Mouse (Mus musculus) embryo, embryonic 11 days (tissue): Measurements from ENCODE around the gene Lekr1.
"Not testable (repeated sequence)": the region's sequence is repeated elsewhere in the genome, so short reads cannot be mapped to it uniquely, and the experiment has no call there.

Source experiments
- DNase-seq: peaks from one replicate; pipeline ENCODE4 v3.0.0-alpha.2; 2015

Lekr1 gene

DNA sequence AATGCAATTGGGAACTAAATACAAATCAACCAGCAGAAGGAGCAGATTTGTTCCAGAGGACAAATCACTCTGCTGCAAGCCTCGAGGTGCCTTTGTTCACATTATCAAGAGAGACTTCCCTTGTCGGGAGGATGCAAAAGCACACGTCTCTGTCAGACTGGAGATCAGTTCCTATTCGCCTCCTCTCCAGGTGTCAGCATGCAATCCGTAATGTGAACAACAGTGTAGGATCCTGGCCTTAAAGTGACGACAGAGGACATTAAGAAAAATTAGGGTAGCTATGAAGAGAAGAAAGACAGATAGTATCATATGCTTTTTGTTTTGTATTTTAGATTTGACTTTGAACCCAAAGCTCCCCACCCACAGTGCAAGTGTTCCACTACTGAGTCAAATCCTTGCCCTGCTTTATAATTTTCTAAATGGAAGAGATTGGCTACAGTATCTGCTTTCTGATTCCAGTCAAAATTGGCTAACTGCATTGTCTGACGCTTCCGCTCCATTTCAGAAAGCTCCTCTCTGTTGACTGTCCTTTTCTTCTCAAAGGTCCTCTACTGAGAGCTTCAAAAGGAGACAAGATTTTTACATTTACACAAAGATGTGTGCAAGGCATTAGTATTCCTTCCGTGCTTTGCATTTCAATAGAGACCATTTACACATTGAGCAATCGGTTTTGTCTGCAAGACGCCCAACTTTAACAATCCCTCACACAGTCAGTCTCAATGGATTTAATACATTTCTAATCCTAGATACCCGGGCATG is 8.9 kb upstream of the Lekr1 start:
- DNase-seq, result peak; percentile 31

DNA sequence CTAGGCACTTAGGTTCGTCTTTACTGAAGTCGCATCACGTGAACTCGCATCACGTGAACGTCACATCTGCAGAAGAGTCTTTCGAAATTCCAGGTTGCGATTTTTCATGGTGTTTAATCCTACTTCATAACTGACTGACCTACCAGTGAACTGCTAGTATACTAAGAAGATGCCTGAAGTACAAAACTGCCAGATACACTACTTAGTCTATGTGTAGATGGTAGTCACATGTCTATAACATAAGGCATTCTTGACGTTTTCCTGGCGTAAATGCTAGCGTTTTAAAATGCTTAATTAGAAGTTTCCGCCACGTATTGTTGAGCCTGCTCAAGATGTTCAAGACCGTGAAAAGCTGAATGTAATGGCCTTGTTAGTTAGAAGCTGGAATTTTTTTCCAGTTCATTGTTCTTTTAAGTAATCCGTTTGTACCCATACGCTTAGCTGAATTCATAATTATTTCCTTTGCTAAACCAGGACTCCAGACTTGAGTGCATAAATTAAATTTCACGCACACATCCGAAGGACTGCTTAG is 7.9 kb upstream of the Lekr1 start:
- DNase-seq, result peak; percentile 61

DNA sequence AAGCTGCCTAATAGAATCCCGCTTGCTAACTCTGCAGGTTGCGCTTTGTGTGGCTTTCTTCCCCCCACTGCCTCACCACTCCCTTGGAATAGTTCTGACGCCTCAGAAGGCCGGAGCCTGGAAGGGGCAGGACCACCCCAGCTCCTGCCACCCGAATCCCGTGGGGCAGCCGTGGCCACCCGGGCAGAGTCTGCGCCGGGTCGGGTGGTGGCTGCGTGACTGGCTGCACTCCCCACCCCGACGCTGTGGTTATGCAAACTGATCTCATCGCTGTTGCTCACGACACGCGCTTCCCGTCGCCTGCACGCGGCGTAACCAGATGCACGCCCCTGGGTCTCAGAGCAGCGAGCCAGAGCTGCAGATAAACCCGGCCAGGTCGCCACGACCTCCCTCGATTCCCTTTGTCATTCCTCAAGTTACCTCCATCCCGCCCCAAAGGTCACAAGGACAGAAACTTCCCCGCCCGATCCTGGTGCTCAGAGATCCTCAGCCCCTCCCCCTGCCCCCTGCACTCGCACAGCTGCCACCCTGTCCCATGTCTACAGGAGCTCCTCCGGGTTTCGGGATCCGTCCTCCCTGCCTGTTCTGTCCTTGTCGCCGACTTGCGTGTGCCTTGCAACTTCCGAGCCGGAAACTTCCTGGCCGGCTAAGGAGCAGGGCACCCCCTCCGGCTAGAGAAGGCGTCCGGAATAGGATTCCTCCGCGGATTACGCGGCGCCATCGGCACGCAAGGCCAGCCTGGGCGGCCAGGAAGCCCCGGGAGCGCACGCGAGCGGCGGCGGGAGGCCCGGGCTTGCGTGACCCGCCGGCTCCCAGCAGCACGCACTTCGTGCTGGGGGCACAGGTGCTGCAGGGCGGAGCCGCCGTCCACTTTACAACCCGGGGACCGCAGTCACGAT is 7.1 kb upstream of the Lekr1 start:
- DNase-seq, result peak; percentile 83

DNA sequence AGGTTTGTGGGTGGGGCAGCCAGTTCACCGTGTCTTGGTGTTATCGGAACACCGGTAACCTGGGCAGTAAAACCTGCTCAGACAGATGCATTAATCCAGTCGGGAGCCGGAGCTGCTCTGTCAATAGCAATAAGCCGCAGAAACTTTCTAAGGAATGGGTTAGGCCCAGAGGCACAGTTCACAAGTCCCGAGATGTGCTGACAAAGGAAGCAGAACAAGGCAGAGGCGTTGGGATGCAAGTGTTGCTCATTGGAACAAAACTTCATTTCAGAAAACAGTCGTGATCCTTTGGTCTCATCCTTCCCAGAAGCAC is 6.5 kb upstream of the Lekr1 start:
- no peak for DNase-seq

DNA sequence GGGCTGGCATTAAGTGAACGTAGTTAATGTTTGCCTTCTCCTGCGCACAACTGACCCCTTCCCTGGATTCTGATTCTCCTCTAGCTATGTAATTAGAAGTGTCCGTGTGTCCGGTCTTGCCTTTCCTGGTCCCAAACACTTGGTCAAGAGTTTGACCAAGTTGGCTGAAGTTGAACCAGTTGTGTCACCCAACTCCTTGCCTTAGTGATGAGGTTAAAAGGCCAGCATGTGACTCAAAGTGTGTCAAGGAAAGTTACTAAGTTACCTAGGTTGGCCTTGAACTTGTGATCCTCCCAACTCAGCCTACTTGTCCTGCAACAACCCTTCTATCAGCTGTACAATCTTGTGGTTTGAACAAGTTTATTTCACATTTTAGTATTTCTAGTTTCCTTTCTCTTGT is 5.7 kb upstream of the Lekr1 start:
- DNase-seq, result no peak

DNA sequence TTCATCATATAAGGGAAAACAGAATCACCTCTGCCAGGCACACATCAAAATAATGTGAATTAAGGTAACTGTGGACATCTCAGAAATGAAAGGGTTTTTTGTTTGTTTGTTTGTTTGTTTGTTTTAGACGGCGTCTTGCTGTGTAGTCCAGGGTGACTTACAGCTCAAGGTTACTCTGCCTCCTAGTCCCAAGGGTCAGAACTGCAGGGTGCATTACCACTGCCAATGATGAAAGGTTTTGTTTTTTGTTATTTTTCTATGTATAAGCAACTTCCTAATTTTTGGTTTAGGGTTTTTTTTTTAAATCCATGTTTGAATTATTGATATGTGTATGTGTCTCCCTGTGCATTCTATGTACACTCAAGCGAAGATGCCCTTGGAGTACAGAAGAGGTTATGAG is 4.3 kb upstream of the Lekr1 start:
- no peak for DNase-seq

DNA sequence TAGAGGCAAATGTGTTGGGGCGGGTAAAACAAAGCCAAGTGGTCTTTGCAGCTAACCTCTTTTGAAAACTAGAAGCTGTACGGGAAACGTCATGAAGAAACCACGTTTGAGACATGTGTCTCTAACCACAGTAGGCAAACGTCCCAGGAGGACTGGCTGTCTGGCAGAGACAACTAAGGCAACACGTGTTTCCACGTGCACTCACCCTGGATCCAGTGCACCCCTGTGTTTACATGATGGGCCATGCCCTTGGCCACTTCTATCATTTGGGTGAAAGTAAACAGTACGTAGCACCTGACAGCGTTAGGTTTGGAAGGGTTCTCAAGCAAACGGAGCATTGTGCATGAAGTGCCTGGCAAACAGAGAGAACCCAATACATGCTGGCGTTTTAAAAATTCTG is 2.9 kb upstream of the Lekr1 start:
- DNase-seq, result no peak

DNA sequence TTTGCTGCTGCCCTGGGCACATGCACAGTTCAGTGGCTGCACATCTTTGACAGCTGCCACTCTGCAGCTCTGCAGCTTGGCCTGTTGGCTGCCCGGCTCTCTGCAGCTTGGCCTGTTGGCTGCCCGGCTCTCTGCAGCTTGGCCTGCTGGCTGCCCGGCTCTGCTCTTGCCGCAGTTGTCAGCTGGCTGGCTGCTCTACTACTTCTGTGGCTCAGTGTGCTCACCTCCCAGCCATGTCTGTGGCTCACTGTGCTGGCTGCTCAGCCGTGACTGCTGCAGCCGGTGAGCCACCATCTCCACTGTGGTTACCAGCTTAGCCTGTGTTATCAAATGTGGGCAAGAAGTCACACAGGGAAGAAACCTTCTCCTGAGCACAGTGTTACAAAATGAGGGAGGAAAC is 4.2 kb downstream of the Lekr1 start:
- DNase-seq, result no peak

DNA sequence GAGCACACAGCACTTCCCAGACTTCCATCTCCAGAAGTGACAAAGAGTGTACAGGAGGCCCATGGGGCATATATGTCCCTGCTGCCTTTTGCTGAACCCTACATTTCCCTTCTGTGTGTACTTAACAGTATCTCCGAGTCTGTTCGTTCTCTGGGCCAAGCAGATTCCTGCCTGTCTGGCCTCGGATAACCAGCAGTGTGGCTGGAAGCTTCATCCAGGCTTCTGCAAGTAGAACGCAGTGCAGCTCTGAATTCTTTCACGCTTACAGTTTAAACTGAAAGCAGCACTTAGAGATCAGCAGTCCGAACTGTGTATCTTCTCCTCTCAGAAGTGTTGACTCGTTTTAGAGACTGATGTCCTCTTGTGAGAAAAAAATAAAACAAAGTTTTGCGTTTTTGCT is 7.7 kb downstream of the Lekr1 start:
- DNase-seq, result no peak

DNA sequence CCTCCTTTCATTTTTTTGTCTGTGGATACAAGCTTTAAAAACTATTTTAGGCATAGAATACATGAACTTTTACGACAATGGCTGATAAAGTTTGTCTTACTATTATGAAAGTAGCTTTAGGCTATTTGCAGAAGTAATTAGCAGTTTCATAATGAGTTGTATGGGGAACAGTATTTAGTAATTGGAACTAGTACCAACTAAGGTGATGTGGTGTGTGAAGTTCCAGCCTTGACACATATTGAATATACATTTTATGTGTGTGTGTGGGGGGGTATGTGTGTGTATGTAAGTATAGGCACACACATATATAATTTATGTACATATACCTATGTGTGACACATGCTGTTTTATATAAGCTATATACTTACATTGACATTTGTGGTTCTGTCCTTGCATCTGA is 14.6 kb downstream of the Lekr1 start:
- no peak for DNase-seq

DNA sequence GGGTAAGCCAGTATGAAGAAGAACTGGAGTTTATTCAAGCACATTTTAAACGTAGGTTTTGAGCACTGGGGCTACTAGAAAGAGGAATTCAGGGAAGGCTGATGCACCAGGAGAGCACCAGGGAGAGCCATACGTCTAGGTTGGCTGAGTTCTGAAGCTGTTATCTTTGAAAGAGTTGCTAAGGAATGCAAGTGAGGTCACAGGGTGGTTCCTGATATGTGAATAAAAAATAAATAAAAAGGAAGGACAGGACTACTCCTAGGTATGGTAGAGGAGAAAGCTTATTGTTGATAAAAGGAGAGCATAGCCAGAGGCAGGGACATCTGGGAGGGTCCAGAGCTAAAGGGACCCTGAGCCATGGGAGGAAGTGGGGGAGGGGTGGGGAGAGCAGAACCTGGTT is 23.7 kb downstream of the Lekr1 start:
- no peak for DNase-seq

DNA sequence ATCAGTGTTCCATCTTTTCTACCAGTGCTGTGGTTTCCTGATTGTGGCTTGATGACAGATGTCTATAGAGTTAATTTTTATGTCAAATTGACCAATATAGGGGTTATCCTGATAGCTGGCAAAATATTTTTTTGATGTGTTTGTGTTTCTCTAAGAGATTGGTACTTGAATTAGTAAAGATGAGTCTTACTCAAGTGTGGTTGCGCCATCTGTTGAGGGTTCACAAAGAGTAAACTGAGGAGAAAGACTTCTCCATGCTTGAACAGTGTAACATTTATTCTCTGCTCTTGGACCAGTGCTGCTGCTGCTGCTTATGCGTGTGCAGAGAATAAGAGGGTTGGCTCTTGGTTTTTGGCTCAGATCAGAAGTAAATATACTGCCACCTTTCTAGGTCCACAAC is 24.8 kb downstream of the Lekr1 start:
- DNase-seq, result no peak

DNA sequence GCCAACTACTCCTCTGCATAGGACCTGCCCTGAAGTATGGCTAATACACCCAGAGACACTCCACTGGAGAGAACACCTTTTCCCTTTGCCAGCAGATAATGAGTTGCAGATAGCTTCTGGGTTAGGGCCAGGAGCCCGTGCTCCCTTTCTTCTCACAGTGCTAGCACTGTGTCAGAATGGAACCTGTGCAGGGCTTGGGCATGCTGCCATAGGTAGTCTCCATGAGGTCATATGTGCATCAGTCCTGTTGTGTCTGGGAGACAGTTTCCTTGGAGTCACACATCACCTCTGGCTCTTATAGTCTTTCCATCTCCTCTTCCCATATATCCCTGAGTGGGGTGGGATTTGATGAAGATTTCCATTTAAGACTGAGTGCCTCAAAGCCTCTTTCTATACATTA is 33.7 kb downstream of the Lekr1 start:
- DNase-seq, result no peak

DNA sequence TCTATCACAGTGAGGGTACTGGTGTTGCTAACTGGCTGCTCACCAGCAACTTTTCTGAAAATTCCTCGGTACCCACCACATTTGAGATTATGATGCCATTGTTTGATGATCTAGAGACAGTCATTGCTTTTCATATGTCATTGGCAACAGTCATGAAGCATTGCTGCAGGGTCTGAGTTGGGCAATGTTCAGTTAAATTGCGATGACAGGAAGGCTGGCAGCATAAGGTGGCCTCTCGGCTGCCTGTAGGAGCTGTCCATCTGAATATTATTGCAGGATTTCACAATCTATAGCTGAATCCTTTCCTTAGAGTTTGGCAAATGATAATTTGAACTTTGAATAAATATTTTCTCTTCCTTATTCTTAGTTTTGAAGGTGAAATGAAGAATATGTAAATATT is 48.3 kb downstream of the Lekr1 start:
- DNase-seq, result no peak

DNA sequence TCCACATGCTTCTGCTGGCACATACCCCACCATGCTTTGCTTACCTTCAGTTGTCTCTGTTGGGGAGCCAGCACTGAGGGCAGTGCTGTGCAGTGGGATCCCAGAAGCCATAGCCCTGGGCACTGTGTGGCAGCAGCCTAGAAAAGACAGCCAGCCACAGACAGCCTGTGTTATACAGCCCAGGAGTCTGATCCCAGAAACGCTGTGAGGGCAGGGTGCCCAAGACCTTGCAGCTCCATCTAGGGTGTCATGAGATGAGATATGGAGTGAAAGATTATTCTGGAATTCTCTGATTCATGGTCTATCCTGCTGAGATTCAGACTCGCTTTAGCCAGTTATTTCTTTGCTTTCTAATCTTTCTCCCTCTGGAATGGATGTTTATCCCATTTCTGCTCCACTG is 51.4 kb downstream of the Lekr1 start:
- no peak for DNase-seq

DNA sequence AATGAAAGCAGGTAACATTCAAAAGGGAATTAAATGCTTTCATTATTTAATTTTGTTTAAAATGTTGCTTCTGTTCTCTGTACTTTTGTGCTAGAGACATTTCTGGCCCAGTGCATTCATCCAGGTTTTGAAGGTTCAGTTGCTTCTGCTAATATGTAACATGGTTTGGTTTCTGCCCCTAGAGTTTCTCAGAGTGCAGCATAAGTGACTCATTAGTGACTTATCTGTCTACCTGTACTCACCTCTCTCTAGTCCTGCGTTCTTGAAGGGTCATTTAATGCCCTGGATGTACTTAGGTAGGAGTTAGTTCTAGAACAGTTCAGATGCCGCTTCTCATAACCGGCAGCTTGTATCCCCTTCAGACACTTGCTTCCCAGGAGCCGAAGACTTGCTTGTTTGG is 56.9 kb downstream of the Lekr1 start:
- DNase-seq, result no peak

DNA sequence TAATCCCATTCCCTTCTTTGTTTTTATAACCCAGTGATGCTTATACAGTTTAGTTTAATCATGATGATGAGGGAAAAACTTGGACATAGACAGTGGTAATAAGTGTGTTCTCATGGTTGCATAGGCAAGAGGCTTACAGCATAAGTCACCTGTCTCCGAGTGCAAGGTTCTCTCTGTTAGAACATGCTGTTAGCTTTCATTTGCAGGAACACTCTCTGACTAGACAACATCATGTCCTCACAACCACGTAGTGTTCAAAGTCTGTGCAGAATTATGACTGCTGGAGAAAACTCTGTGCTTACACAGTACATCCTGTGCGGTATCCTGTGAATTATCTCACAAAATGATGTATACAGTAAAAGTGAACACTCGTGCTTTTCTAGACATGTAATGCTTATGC is 57.6 kb downstream of the Lekr1 start:
- DNase-seq, result no peak

DNA sequence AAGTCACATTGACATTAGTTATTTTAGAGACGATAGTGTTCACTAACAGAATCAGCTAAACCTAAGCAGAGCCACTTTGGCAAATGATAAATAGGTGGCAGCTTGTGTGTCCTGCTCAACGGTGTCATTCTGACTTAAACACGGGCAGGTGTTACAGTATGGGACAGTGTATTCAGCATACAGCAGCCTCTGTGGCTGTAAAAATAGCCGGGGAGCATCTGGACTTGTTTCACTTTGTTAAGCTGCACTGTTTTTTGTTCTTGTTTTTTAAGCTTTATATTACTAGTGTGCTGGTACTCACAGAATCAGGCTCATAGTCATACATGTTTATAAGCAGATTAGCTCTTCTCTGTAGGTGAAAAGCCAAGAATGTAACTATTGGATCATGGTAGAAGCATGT is 71.8 kb downstream of the Lekr1 start:
- no peak for DNase-seq

DNA sequence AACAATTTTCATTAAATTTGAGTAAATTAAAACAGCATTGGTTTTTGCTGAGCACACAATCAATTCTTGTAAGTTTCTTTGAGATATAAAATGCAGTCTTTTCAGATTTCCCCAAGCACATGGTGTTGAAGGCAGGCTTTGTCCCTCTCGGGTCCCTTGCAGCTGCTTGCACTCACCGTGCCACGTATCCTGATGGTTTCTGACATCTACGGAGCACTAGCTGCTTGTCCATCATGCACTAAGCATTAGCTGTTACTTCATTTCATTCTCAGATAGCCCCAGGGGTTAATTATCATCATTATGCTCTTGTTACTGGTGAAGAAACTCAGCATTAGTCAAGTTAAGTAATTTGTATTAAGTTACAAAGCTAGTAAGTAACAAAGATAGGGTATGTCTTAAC is 78.9 kb downstream of the Lekr1 start:
- DNase-seq, result peak; percentile 31

DNA sequence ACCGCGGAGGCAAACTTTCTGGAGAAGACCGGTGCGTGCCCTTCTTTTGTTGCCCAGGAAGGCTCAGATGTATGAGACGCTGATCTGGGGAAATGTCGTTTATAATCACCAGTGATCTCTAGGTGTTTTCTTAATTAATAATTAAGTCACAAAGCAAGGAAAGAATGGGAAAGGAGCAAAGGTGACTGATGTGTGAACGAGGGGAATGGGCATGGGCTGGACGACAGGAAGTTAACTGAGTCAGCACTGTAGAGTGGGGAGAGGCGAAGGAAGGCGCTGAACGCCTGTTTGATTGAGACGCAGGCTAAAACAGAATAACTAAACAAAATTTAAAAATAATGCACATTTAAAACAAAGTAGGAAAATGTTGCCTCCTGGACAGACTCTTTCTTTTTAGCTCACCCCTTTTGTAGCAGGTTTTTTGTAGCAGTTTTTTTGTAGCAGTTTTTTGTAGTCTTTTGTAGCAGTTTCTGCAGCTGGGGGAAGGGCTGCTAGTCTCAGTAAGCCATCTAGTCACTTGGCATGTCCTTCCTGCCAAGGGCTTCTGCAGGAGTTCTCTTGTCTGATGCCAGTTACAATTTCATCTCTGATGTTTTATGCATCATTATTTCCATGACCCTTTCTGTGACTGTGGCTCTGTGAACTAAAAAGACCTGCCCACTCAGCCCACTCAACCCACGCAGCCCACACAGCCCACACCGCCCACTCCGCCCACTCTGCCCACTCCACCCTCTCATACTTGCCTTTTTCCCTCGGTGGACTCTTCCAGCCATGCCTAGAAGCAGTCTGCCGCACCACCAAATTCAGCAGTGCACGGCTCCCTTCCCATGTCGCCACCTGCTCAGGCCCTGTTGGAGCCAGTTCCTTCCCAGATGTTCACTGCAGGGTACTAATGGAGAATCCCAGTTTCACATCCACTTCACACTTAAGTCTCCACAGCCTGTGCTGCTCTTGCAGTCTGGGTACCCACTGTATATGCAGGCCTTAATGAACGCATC is 98.8 kb downstream of the Lekr1 start:
- DNase-seq, result no peak

DNA sequence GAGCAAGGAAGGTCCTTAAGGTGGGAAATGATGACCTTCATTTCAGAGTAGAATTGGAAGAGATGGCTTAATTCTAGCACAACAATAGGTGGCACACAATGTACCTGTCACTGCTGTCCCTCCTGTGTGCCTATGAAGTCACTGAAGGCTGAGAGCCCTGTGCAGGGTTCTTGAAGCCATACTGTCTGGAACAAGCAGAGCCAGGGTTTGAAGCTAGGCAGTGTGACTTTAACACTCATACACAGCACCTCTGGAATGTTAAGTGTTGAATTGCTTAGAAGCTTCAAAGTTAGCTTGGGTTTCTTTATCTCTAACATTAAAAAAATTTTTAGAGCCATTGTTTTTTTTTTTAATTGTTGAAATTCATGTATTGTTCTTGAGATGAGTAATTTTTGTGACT is 100.4 kb downstream of the Lekr1 start:
- DNase-seq, result no peak

DNA sequence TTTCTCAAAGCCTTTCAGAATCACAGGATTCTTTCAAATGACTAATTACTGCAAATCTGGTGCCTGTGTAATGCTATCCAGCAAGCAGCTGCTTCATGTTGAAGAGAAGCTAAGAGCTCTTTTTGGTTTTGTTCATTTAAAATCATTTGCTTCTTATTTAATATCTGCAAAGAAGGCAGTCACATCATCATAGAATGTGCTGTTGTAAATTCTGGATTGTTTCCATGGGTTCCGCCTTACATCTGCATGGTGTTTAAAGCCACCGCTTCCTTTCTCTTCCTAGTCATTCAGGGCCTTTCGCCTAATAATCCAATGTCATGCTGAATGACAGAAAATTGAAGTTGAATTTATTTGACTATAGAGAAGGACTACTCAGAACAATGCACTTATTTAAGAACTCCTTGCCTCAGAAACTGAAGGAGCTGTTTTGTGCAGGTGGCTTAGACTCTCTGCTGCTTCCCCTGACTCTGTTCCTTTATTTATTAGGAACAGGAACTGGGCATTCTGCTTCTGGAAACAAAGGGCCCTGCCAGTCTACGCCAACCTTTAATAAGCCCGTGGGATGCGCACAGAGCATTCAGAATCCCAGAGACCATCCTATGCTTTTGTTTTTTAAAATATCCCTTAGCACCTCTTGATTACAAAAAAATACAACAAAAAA is 101.3 kb downstream of the Lekr1 start:
- DNase-seq, result no peak

DNA sequence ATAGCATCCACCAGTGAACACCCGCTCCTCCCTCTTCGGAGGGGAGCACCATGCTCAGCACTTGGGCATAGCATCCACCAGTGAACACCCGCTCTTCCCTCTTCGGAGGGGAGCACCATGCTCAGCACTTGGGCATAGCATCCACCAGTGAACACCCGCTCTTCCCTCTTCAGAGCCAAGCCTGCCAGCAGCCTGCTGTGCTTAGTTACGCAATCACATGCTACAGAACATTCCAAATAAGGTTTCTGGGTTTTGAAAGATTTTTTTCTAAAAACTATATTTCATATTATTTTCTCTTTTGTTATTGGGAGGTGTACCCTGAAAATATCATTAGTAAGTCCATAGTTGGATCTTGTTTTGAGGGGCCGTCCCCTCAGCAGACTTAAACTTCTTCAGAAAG is 103.6 kb downstream of the Lekr1 start:
- not testable (repeated sequence) for DNase-seq
